In genomic region chr15:74458940-74459339, GRCm38 (mm10) we compare ENCODE assay signal across 12 mouse cellular contexts.
DNase-seq lines count a peak whose midpoint lies in the region; ATAC-seq lines count a peak whose summit lies in the region.
"Had no signal": no experiment of that assay in that cellular context is flagged by ENCODE, and none has a peak within 500 bp of the region (broad histone marks: within the 10 kb centered on the region; RNA-seq: fewer than 3 reads in every experiment).

No protein-coding gene starts in this region.

- no peaks in the 10 kb centered on the region for H3K36me3 ChIP-seq in forebrain, embryonic 16.5 days (ENCODE audit: control insufficient read depth, insufficient read depth)
- no peaks in the 10 kb centered on the region for H3K36me3 ChIP-seq in forebrain, embryonic 10.5 days (replicated peaks)
- H3K36me3 ChIP-seq: G1E; heart, embryonic 15.5 days had no signal

- H3K4me2 ChIP-seq in forebrain, embryonic 16.5 days (ENCODE audit: low read length) = no peak overlapping the region
- H3K4me2 ChIP-seq: heart, embryonic 15.5 days had no signal

- peaks cover 11% of the 10 kb centered on the region; the same call in 1 of the 2 replicates for H3K4me1 ChIP-seq in forebrain, embryonic 16.5 days (replicated peaks; ENCODE audit: control insufficient read depth, insufficient read depth, low read length)
- H3K4me1 ChIP-seq in forebrain, embryonic 10.5 days = peaks cover 13% of the 10 kb centered on the region

- no peaks in the 10 kb centered on the region for H3K9me3 ChIP-seq in forebrain, embryonic 16.5 days (ENCODE audit: control insufficient read depth, low read length)
- no peaks in the 10 kb centered on the region for H3K9me3 ChIP-seq in forebrain, embryonic 10.5 days
- H3K9me3 ChIP-seq: heart, embryonic 15.5 days had no signal

- H3K9ac ChIP-seq in forebrain, embryonic 16.5 days (replicated peaks; ENCODE audit: low read depth, low read length) = no peak overlapping the region
- H3K9ac ChIP-seq: heart, embryonic 15.5 days had no signal

- DNase-seq in forebrain, embryonic 10.5 days (ENCODE audit: extremely low spot score, low spot score) = no peak
- peak; percentile 63 for DNase-seq in right cerebral cortex, adult 18-20 months
- DNase-seq in right cerebral cortex, postnatal 4 days = no peak
- DNase-seq in layer of hippocampus, postnatal 14 days (ENCODE audit: low spot score in 2 of 2) = peak; percentile 66 to 74
- DNase-seq in urinary bladder, adult 2 months (ENCODE audit: low spot score) = no peak
- DNase-seq in adrenal gland, adult (ENCODE audit: inconsistent age in 2 of 2, low spot score in 1 of 2) = no peak
- DNase-seq in yolk sac, embryonic 10.5 days (ENCODE audit: low spot score) = no peak
- DNase-seq: gastrocnemius, postnatal 14 days; thymus, adult 18-20 months had no signal

- 65% methylated on average over 9 of the region's 9 CpGs for WGBS in forebrain, embryonic 16.5 days
- 93% methylated on average over 9 of the region's 9 CpGs for WGBS in forebrain, embryonic 10.5 days

- H3K27me3 ChIP-seq in forebrain, embryonic 16.5 days (replicated peaks; ENCODE audit: control insufficient read depth, insufficient read depth, low read length) = no peaks in the 10 kb centered on the region
- no peaks in the 10 kb centered on the region for H3K27me3 ChIP-seq in forebrain, embryonic 10.5 days (ENCODE audit: poor library complexity, severe bottlenecking)
- H3K27me3 ChIP-seq: heart, embryonic 15.5 days had no signal

- ATAC-seq in forebrain, embryonic 16.5 days = peak; percentile 32

- no peak overlapping the region for H3K4me3 ChIP-seq in forebrain, embryonic 16.5 days (replicated peaks; ENCODE audit: low read length)
- no peak overlapping the region for H3K4me3 ChIP-seq in forebrain, embryonic 10.5 days
- H3K4me3 ChIP-seq: heart, embryonic 15.5 days had no signal

- H3K27ac ChIP-seq in forebrain, embryonic 16.5 days (ENCODE audit: low read length) = peak overlapping the region; percentile 12; the same call in 1 of the 2 replicates
- no peak overlapping the region for H3K27ac ChIP-seq in forebrain, embryonic 10.5 days
- H3K27ac ChIP-seq: heart, embryonic 15.5 days had no signal

Comparison
In these comparisons a context has a peak if more than half of its experiments do, and no peak if none do; other contexts are left out.
1. DNase-seq: peak in right cerebral cortex, adult 18-20 months (single experiment) and layer of hippocampus, postnatal 14 days (2 of 2); none in forebrain, embryonic 10.5 days (single experiment), right cerebral cortex, postnatal 4 days (single experiment), urinary bladder, adult 2 months (single experiment), adrenal gland, adult (0 of 2) and yolk sac, embryonic 10.5 days (single experiment).